Mouse (Mus musculus): ENCODE measurements around the gene Olfr166.
"Not testable (repeated sequence)": the region's sequence is repeated elsewhere in the genome, so short reads cannot be mapped to it uniquely, and the experiment has no call there.

Gene Olfr166

GRCm38 (mm10) chr16:19483394-19483793, at the start of gene Olfr166:
Gene Olfr166 (plus strand): TSS chr16:19483694.
- DNase-seq = no peak

DNA sequence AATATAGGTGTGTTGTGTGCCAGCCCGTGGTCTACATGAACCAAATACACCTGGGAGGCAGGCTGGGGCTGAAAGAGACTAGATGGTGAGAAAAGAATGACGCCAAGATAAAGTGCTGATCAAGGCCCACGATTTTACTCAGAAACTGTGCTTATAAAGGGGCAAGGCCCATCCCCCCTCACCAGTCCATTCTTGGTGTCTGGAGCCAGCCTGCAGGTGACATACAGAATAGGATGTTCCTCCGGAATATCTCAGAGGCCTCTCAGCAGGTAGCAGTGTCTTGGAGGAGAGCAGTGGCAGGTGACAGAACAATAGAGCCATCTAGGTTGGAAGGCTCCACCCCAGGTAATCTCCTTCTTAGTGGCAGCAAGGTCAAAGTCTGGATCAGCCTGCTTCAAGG, 24.8 kb upstream of the Olfr166 start:
- not testable (repeated sequence) for DNase-seq

- DNase-seq = no peak
Observed at GRCm38 (mm10) chr16:19464365-19464764, 19.1 kb upstream of the Olfr166 start.

GRCm38 (mm10) chr16:19522166-19522565, 38.7 kb downstream of the Olfr166 start, which contains the start of gene Olfr167:
Gene Olfr167 (minus strand): TSS chr16:19522266.
- DNase-seq = no peak

- DNase-seq = no peak
Observed at GRCm38 (mm10) chr16:19535455-19535854, 52.0 kb downstream of the Olfr166 start, which contains the start of gene Olfr168. Gene Olfr168 (minus strand): TSS chr16:19535555.

Measured in thymus, postnatal 14 days (tissue).